ENCODE assay signal across 9 mouse cellular contexts in genomic region chr7:84739965-84740390, GRCm38 (mm10). TPM values are rescaled to one million over a fixed set of nuclear protein-coding genes. Genes with fewer than 3 reads are reported as not detected.
DNase-seq lines count a peak whose midpoint lies in the region; ATAC-seq lines count a peak whose summit lies in the region.
"Had no signal": no experiment of that assay in that cellular context is flagged by ENCODE, and none has a peak within 500 bp of the region (broad histone marks: within the 10 kb centered on the region; RNA-seq: fewer than 3 reads in every experiment).

No protein-coding gene starts in this region.

- no peaks in the 10 kb centered on the region for H3K27me3 ChIP-seq in midbrain, embryonic 13.5 days
- H3K27me3 ChIP-seq: megakaryocyte, embryonic 14.5 days had no signal

- H3K4me3 ChIP-seq in midbrain, embryonic 13.5 days (replicated peaks) = no peak overlapping the region
- H3K4me3 ChIP-seq: megakaryocyte, embryonic 14.5 days had no signal

- DNase-seq in heart, adult 8-10 months (ENCODE audit: low spot score) = peak; percentile 19
- no peak for DNase-seq in heart, postnatal 25 days (ENCODE audit: low spot score)
- peak; percentile 12 for DNase-seq in ES-CJ7 (ENCODE audit: low read depth, low spot score)
- peak; percentile 9 for DNase-seq in embryo, embryonic 9.5 days (ENCODE audit: extremely low spot score)
- peak; percentile 31 to 45 for DNase-seq in kidney, postnatal 4 days
- peak; percentile 19 for DNase-seq in retina, postnatal 7 days (ENCODE audit: low read depth, low spot score)
- no peak for DNase-seq in cerebellum, postnatal 4 days (ENCODE audit: low spot score in 2 of 2)

- no peaks in the 10 kb centered on the region for H3K9me3 ChIP-seq in midbrain, embryonic 13.5 days
- H3K9me3 ChIP-seq: megakaryocyte, embryonic 14.5 days had no signal

- no peak overlapping the region for H3K4me2 ChIP-seq in midbrain, embryonic 13.5 days (replicated peaks)

- H3K4me1 ChIP-seq in midbrain, embryonic 13.5 days (replicated peaks) = no peaks in the 10 kb centered on the region

- intact Hi-C loops in heart, postnatal 25 days (cut with DNase I) = loop anchor here (1.0 kb wide), 1 partner anchor 146 kb away; no protein-coding TSS in a partner anchor

- no peak overlapping the region for H3K9ac ChIP-seq in midbrain, embryonic 13.5 days (replicated peaks)

- H3K27ac ChIP-seq in midbrain, embryonic 13.5 days = no peak overlapping the region

- H3K36me3 ChIP-seq in midbrain, embryonic 13.5 days = no peaks in the 10 kb centered on the region

- 30% methylated on average over 2 of the region's 2 CpGs for WGBS in midbrain, embryonic 13.5 days

- ATAC-seq in midbrain, embryonic 13.5 days = no peak

RNA-seq across cellular contexts. Expression of gene Zfand6, which starts 50.2 kb away (rescaled TPM):
- 100 to 1,000 TPM in 1 of 4 experiments, 10 to 100 TPM in 3; 82.5 to 102 (median 85.4) TPM for total RNA-seq in heart, adult 8-10 months (2022)
- 100 to 1,000 TPM in 1 of 2 experiments, 10 to 100 TPM in 1; 96.6 to 101 TPM for total RNA-seq in heart, postnatal 25 days (2021)
- 213 and 232 TPM in 2 replicates for polyA plus RNA-seq in midbrain, embryonic 13.5 days (2015; fragmentation: Nextera tagmentation; extraction: Ambion mirVana)

Comparison
In these comparisons a context has a peak if more than half of its experiments do, and no peak if none do; other contexts are left out.
1. DNase-seq: peak in heart, adult 8-10 months (single experiment), ES-CJ7 (single experiment), embryo, embryonic 9.5 days (single experiment), kidney, postnatal 4 days (2 of 2) and retina, postnatal 7 days (single experiment); none in heart, postnatal 25 days (single experiment) and cerebellum, postnatal 4 days (0 of 2).